Mouse (Mus musculus) lung, postnatal 0 days (tissue): ENCODE data around the gene Ddr1. TPM values are rescaled to one million over a fixed set of nuclear protein-coding genes. Genes with fewer than 3 reads are reported as not detected.
A peak's percentile ranks its signal among the peaks of the same experiment; 100 is the strongest.

Source experiments
- ATAC-seq: fragments of 200-750 bp; cut with Nextera tagmentation; 2 replicates; pipeline ENCODE4 v1.8.0; 2017; ENCODE audit warnings: moderate library complexity
- DNase-seq: peaks from one replicate; pipeline ENCODE4 v3.0.0-alpha.2; 2016; ENCODE audit warnings: low spot score
- H3K27ac ChIP-seq: fragments of 300-500 bp; sonication (generic); 2 replicates; pipeline ENCODE4 v1.5.1; 2014; ENCODE audit warnings: antibody characterized with exemption, mild to moderate bottlenecking, low read length, mixed read lengths
- H3K27me3 ChIP-seq: fragments of 300-500 bp; sonication (generic); replicated peaks from 2 replicates; pipeline ENCODE4 v1.6.1; 2014; ENCODE audit warnings: low read length, mixed read lengths; ENCODE audit not compliant: insufficient read depth
- H3K36me3 ChIP-seq: fragments of 300-500 bp; sonication (generic); 2 replicates; pipeline ENCODE4 v1.6.1; 2014; ENCODE audit warnings: low read length, mixed read lengths; ENCODE audit not compliant: insufficient read depth
- H3K4me1 ChIP-seq: fragments of 300-500 bp; sonication (generic); 2 replicates; pipeline ENCODE4 v1.6.1; 2014; ENCODE audit warnings: antibody characterized with exemption, low read depth, low read length, mixed read lengths; ENCODE audit not compliant: insufficient read depth
- H3K4me2 ChIP-seq: fragments of 300-500 bp; sonication (generic); replicated peaks from 2 replicates; pipeline ENCODE4 v1.6.1; 2014; ENCODE audit warnings: low read depth, mild to moderate bottlenecking, low read length, moderate library complexity, mixed read lengths
- H3K4me3 ChIP-seq: fragments of 300-500 bp; sonication (generic); 2 replicates; pipeline ENCODE4 v1.5.1; 2014; ENCODE audit warnings: low read depth, low read length
- H3K9ac ChIP-seq: fragments of 300-500 bp; sonication (generic); replicated peaks from 2 replicates; pipeline ENCODE4 v1.6.1; 2014; ENCODE audit warnings: low read depth, mild to moderate bottlenecking
- H3K9me3 ChIP-seq: fragments of 300-500 bp; sonication (generic); 2 replicates; pipeline ENCODE4 v1.6.1; 2016; ENCODE audit warnings: low read length, mixed read lengths
- CTCF ChIP-seq: IDR thresholded peaks from 2 replicates; pipeline ENCODE4 v1.5.1; 2016; ENCODE audit warnings: antibody characterized with exemption, mild to moderate bottlenecking
- EP300 ChIP-seq: IDR thresholded peaks from 2 replicates; pipeline ENCODE4 v1.6.1; 2016; ENCODE audit warnings: antibody characterized with exemption, mild to moderate bottlenecking, control low read depth
- WGBS: fragments of 180-500 bp; shearing (Covaris S2); extraction: QIAGEN DNeasy Blood & Tissue Kit; methylation state at CpG from one replicate; pipeline ENCODE4 v1.1.7; 2014; 5-methylcytosine and 5-hydroxymethylcytosine counted together
- polyA plus RNA-seq: library from polyadenylated mRNA; unstranded; fragments of >200 nt; fragmentation: Nextera tagmentation; extraction: Ambion mirVana; gene quantifications from 2 replicates; pipeline ENCODE4 v1.2.1, GENCODE M21; 2015

The Ddr1 gene
- polyA plus RNA-seq, 1 experiment from 2014 or later: 64.2 TPM

DNA sequence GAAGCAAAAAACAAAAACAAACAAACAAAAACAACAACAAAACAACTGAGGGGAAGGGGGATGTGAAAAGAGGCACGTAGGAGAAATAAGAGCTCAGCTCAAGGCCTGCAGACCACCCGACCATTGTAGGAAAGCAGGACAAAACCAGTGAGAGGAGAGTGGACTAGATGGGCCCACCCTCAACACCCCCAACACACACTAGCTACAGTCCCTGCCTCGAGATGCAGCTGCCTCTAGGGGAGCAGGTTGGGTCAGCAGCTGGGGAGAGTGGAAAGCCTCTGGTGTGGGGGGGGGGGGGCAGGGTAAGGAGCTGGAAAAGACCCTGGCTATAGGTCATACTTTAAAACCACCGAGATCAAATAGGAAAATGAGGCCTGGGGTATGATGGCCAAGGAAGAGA, 1.8 kb downstream of the Ddr1 start:
- Histone ChIP-seq H3K27ac (peak overlapping the region; percentile 96), H3K4me2 (no peak overlapping the region), H3K4me1 (peaks cover 23% of the 10 kb centered on the region; the same call in 1 of the 2 replicates), H3K9me3 (no peaks in the 10 kb centered on the region), H3K9ac (no peak overlapping the region), H3K4me3 (no peak overlapping the region), H3K27me3 (no peaks in the 10 kb centered on the region), H3K36me3 (no peaks in the 10 kb centered on the region)
- DNase-seq: no peak
- TF ChIP-seq EP300: no peak
- no peak for TF ChIP-seq CTCF
- no peak for ATAC-seq
- 18% methylated on average over 4 of the region's 4 CpGs for WGBS

DNA sequence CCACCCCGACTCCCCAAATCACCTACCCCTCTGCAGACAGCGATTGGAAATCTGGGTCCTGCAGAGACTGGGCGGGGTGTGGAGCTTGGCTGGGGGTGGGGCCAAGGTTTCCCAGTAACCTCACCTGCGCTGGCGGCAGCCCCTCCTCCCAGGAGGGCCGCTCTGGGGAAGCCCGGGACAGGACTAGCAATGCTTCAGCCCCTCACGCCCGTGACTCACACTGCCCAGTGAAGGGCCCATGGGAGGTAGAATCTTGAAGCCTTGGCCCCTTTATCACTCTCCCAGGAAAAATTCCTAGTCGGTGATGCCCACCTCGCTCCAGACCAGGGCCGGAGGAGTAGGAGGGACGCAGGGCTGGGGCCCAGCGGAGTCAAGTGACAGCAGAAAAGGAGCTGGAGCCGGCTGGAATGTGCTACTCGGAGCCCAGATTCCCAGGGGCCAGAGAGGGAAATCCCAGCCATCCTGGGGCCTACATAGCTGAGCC, 2.4 kb downstream of the Ddr1 start:
- Histone ChIP-seq H3K4me3 (peak overlapping the region; percentile 53), H3K9me3 (no peaks in the 10 kb centered on the region), H3K4me1 (peaks cover 25% of the 10 kb centered on the region; the same call in 1 of the 2 replicates), H3K4me2 (peak overlapping the region; percentile 77), H3K36me3 (no peaks in the 10 kb centered on the region), H3K27ac (peak overlapping the region; percentile 96), H3K9ac (no peak overlapping the region), H3K27me3 (no peaks in the 10 kb centered on the region)
- DNase-seq (peak; percentile 76), ATAC-seq (peak; percentile 39)
- WGBS: 4% methylated on average over 16 of the region's 16 CpGs
- no peak for TF ChIP-seq CTCF
- no peak for TF ChIP-seq EP300

DNA sequence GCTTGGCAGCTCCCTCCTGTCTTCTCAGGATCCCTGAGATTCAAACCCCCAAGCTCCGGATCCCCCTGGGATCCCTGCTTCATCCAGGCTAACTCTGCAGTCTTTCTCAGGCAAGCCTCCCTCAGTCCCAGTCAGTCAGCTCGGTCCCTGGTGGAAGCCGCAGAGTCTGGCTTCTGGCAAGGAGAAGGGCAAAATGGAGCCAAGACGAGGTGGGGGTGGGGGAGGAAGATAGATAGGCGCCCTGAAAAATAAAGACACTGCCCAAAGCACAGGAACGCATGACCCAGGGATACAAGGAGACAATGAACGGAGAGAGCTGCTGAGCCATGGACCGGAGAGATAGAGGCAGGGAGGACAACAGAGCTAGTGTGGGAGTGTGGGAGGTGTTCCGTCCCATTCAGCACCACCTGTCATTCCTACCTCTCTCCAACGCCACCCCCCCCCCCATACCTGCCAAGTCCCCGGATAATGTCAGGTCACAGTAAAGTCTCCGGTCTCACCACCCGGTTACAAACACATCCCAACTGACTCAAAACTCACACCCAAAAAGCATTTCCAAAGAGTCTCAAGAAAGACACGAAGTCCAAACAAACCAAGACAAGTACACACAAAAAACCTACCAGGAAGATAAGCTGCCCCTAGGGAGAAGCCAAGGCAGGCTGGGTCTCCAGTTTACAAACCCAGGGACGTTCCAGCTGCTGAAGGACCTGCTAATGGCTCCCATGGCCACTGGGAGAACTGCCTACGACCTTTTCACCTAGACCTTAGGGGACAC, 3.0 kb downstream of the Ddr1 start:
- Histone ChIP-seq H3K27me3 (no peaks in the 10 kb centered on the region), H3K9ac (peak overlapping the region; percentile 60), H3K36me3 (no peaks in the 10 kb centered on the region), H3K4me3 (peak overlapping the region; percentile 53), H3K4me2 (peak overlapping the region; percentile 77), H3K4me1 (peaks cover 25% of the 10 kb centered on the region; the same call in 1 of the 2 replicates), H3K27ac (peak overlapping the region; percentile 96), H3K9me3 (no peaks in the 10 kb centered on the region)
- 4% methylated on average over 16 of the region's 16 CpGs for WGBS
- TF ChIP-seq CTCF: no peak
- TF ChIP-seq EP300: no peak
- DNase-seq (peak; percentile 41), ATAC-seq (no peak)

DNA sequence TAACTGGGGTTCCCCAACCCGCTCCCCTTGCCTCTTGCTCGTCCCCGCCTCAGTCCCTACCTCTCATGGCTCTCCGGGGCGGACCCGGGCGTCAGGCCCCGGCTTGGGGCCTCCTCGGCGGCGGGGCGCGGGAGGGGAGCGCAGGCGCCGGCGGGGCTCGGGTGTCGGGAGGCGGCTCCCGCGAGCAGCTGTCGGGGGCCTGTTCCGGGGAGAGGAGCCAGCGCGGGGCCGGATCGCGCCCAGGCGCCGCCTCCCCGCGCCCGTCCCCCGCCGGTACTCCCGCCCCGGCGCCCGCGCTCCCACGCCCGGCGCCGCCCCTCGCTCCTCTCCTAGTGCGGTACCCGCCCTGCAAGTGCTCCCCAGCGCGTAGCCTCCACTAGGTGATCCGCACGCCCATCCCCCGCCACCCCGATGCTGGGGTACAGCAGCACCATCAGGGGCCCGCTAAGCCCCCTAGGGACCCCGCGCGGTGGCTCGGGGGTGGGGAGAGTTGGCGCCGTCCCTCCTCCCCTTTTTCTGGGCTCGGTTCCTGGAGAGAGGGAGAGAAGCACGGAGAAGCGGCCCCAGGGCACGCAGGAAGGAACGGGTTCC, 4.0 kb downstream of the Ddr1 start:
- peak; percentile 80 for ATAC-seq

DNA sequence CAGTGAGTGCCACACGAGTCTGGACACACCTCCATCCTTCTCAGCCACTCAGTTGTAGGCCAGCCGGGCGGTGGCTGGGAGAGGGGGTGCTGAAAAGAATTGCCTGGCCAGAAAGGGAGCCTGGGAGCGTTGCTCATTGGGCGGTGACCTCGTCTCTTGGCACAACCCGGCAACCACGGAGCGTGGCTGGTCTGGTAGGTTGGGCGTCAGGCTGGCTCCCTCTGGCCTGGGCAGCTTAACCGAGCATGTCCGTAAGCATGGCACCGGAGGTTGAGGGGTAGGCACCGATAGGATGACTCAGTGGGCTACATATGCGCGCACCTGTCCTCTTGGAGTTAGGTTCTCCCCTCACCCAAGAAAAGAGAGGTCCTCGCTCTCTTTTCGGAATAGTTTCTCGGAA, 4.5 kb downstream of the Ddr1 start:
- TF ChIP-seq CTCF (no peak), EP300 (no peak)
- H3K27me3 ChIP-seq: no peaks in the 10 kb centered on the region
- H3K9ac ChIP-seq: peak overlapping the region; percentile 60
- no peaks in the 10 kb centered on the region for H3K9me3 ChIP-seq
- 4% methylated on average over 19 of the region's 19 CpGs for WGBS
- ATAC-seq: peak; percentile 74
- peak overlapping the region; percentile 53 for H3K4me3 ChIP-seq
- DNase-seq: peak; percentile 94
- peak overlapping the region; percentile 77 for H3K4me2 ChIP-seq
- no peaks in the 10 kb centered on the region for H3K36me3 ChIP-seq
- H3K4me1 ChIP-seq: peaks cover 24% of the 10 kb centered on the region; the same call in 1 of the 2 replicates
- H3K27ac ChIP-seq: peak overlapping the region; percentile 96

More for the DNA sequence above, 4.0 kb downstream of the Ddr1 start:
- Histone ChIP-seq H3K9me3 (no peaks in the 10 kb centered on the region), H3K4me1 (peaks cover 25% of the 10 kb centered on the region; the same call in 1 of the 2 replicates), H3K27me3 (no peaks in the 10 kb centered on the region), H3K9ac (peak overlapping the region; percentile 60), H3K36me3 (no peaks in the 10 kb centered on the region), H3K4me3 (peak overlapping the region; percentile 53), H3K27ac (peak overlapping the region; percentile 96), H3K4me2 (peak overlapping the region; percentile 77)
- 2% methylated on average over 37 of the region's 66 CpGs for WGBS
- TF ChIP-seq EP300 (no peak), CTCF (peak; percentile 9)
- peak; percentile 91 for DNase-seq

DNA sequence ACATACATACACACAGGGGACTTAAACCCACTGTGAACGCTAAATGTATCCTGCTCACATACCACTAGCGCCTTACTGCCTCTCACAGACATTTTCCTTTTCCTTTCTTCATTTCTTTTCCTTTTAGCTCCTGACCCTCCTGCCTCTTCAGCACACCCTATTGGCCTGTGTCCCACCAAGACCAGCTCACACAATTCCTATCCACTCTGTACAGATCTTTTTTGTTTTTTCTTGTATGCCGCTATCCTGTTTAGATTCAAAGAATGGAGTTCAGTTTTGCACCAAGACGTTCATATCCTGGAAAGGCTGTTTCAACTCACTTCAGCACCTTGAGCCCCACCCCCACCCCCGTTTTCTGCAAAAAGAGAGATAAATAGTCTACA, 5.9 kb downstream of the Ddr1 start:
- Histone ChIP-seq H3K27ac (peak overlapping the region; percentile 75), H3K27me3 (no peaks in the 10 kb centered on the region), H3K9ac (no peak overlapping the region), H3K4me1 (peaks cover 11% of the 10 kb centered on the region; the same call in 1 of the 2 replicates), H3K9me3 (no peaks in the 10 kb centered on the region), H3K36me3 (no peaks in the 10 kb centered on the region), H3K4me3 (no peak overlapping the region), H3K4me2 (peak overlapping the region; percentile 56)
- whole genome bisulfite sequencing: 28% methylated on average over 5 of the region's 5 CpGs
- ATAC-seq (no peak), DNase-seq (no peak)
- no peak for TF ChIP-seq EP300
- no peak for TF ChIP-seq CTCF
